Mouse (Mus musculus) limb, embryonic 14.5 days (tissue): ENCODE measurements around the gene Tnfsf10. TPM values are rescaled to one million over a fixed set of nuclear protein-coding genes. Genes with fewer than 3 reads are reported as not detected.

Source experiments
- ATAC-seq: fragments of 200-750 bp; cut with Nextera tagmentation; 2 replicates; pipeline ENCODE4 v1.8.0; 2017; ENCODE audit warnings: low read depth, moderate number of reproducible peaks, moderate TSS enrichment; ENCODE audit not compliant: low FRiP score
- DNase-seq: peaks from one replicate; pipeline ENCODE4 v3.0.0-alpha.2; 2015; ENCODE audit warnings: low spot score
- H3K27ac ChIP-seq: fragments of 300-500 bp; sonication (generic); replicated peaks from 2 replicates; pipeline ENCODE4 v1.5.1; 2014; ENCODE audit warnings: low read depth, mild to moderate bottlenecking, low read length, moderate library complexity, mixed read lengths
- H3K27me3 ChIP-seq: fragments of 300-500 bp; sonication (generic); 2 replicates; pipeline ENCODE4 v1.6.1; 2014; ENCODE audit warnings: low read length, mixed read lengths; ENCODE audit not compliant: control insufficient read depth, insufficient read depth
- H3K36me3 ChIP-seq: fragments of 300-500 bp; sonication (generic); 2 replicates; pipeline ENCODE4 v1.6.1; 2014; ENCODE audit warnings: mild to moderate bottlenecking, low read length, moderate library complexity, mixed read lengths; ENCODE audit not compliant: control insufficient read depth, insufficient read depth
- H3K4me1 ChIP-seq: fragments of 300-500 bp; sonication (generic); 2 replicates; pipeline ENCODE4 v1.6.1; 2014; ENCODE audit warnings: antibody characterized with exemption, low read length, mixed read lengths; ENCODE audit not compliant: control insufficient read depth, insufficient read depth
- H3K4me2 ChIP-seq: fragments of 300-500 bp; sonication (generic); replicated peaks from 2 replicates; pipeline ENCODE4 v1.6.1; 2014; ENCODE audit warnings: low read depth, mild to moderate bottlenecking, low read length, moderate library complexity; ENCODE audit not compliant: severe bottlenecking
- H3K4me3 ChIP-seq: fragments of 300-500 bp; sonication (generic); replicated peaks from 2 replicates; pipeline ENCODE4 v1.5.1; 2014; ENCODE audit warnings: low read length
- H3K9ac ChIP-seq: fragments of 300-500 bp; sonication (generic); 2 replicates; pipeline ENCODE4 v1.6.1; 2014; ENCODE audit warnings: mild to moderate bottlenecking, low read depth, low read length, moderate library complexity; ENCODE audit not compliant: severe bottlenecking
- H3K9me3 ChIP-seq: fragments of 300-500 bp; sonication (generic); 2 replicates; pipeline ENCODE4 v1.6.1; 2016; ENCODE audit warnings: low read length; ENCODE audit not compliant: control insufficient read depth
- POLR2A ChIP-seq: fragments of 200-500 bp; IDR thresholded peaks from 2 replicates; pipeline ENCODE4 v1.8.0; 2012; ENCODE audit warnings: inconsistent platforms, mild to moderate bottlenecking, moderate library complexity, borderline replicate concordance; ENCODE audit not compliant: insufficient read depth, insufficient read length; ENCODE audit errors: extremely low read depth
- WGBS: fragments of 180-500 bp; shearing (Covaris S2); extraction: QIAGEN DNeasy Blood & Tissue Kit; methylation state at CpG from one replicate; pipeline ENCODE4 v1.1.7; 2014; 5-methylcytosine and 5-hydroxymethylcytosine counted together
- polyA plus RNA-seq, 2 experiments: library from polyadenylated mRNA; depleted of rRNA in 1 of 2; stranded (reverse) in 1 of 2; unstranded in 1 of 2; fragments of >200 nt; fragmentation: Nextera tagmentation in 1 of 2; extraction: Ambion mirVana in 1 of 2; gene quantifications; 2 replicates each; pipeline versions ENCODE4 v1.2.1 to v1.2.3; 2012 to 2014

Tnfsf10 gene
- polyA plus RNA-seq, 2 experiments = 0.14 to 0.17 TPM

DNA sequence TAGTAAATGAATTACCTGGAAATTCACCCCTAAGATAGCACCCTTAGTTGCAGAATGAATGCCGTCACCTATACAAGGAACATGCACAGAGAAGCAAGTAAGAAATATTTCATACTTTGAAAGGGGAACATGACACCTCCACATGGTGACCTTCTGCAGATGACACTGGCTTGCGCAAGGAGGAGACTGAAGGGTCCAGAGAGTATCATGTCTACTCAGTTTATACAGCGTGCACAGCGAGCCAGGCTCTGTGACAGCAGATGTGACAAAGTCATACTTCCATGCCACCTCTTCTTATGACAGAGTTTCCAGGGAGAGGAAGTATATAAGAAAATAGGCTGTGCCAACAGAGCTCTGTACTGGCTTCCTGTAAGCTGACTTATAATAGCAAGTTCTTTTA lies 5.4 kb upstream of the Tnfsf10 start:
- ATAC-seq (no peak), DNase-seq (no peak)
- Histone ChIP-seq H3K4me1 (peaks cover under 1% of the 10 kb centered on the region; the same call in 1 of the 2 replicates), H3K4me2 (no peak overlapping the region), H3K9ac (no peak overlapping the region), H3K27ac (no peak overlapping the region), H3K27me3 (no peaks in the 10 kb centered on the region), H3K9me3 (no peaks in the 10 kb centered on the region), H3K36me3 (no peaks in the 10 kb centered on the region), H3K4me3 (no peak overlapping the region)
- TF ChIP-seq POLR2A = no peak
- 91% methylated on average over 4 of the region's 4 CpGs for WGBS

DNA sequence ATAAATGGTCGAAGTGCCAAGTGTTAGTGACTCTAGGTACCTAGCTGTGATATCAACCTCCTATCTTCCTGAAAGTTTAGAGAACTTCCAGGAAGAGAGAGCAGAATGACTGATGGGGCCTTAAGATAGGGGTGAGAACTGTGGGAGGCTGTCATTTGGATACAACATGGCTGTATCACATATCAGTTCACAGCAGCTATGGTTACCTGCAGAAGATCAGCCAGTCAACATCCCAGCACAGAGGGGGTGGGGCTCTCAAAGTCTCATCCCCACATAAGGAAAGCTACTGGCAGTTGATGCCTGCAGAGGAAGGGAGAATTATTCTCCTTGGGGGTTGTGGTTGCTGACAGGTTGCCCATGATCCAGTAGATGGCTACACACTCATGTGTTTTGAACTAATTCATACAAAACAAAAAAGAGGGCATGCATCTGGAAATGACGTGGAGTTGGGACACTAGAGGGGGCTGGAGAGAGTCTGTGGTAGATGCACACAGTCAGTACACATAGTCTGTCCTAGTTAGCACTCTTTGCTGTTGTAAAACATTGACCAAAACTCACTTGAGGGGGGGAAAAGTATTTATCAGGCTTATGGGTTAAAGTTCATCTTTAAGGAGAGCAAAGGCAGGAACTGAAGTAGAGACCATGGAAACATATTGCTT lies 2.2 kb upstream of the Tnfsf10 start:
- Histone ChIP-seq H3K36me3 (no peaks in the 10 kb centered on the region), H3K9ac (no peak overlapping the region), H3K4me2 (no peak overlapping the region), H3K4me1 (peaks cover 10% of the 10 kb centered on the region; the same call in 1 of the 2 replicates), H3K27ac (no peak overlapping the region), H3K9me3 (no peaks in the 10 kb centered on the region), H3K27me3 (no peaks in the 10 kb centered on the region), H3K4me3 (no peak overlapping the region)
- TF ChIP-seq POLR2A = no peak
- ATAC-seq = no peak
- 65% methylated on average over 2 of the region's 2 CpGs for WGBS
- DNase-seq = no peak

DNA sequence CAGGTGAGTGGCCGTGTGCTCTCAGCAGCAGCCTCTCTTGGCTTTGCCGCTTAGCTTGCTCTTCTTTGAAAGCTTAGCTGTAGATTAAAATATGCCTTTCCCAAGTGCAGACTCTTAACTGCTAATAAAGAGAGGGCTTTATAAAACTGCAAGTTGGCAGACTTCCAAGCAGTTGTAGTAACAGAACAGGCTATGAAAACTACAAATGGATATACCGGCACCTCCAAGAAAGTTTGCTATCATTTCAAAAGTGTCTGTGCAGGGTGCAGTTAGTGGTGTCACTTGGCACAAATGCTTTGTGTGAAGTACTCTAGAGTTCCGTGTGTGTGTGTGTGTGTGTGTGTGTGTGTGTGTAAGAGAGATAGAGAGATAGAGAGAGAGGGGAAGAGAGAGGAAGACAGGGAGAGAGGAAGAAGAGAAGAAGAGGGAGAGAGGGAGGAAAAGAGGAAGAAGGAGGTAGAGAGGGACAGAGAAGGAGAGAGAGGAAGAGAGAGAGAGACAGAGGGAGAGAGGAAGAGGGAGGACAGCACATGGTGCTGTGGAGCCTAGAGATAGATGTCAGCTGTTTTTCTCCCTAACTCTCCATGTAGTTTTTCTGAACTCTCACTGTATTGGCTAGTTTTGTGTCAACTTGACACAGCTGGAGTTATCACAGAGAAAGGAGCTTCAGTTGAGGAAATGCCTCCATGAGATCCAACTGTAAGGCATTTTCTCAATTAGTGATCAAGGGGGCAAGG lies 628 bp downstream of the Tnfsf10 start:
- TF ChIP-seq POLR2A = no peak
- Histone ChIP-seq H3K9me3 (no peaks in the 10 kb centered on the region), H3K4me3 (no peak overlapping the region), H3K9ac (no peak overlapping the region), H3K27me3 (no peaks in the 10 kb centered on the region), H3K27ac (no peak overlapping the region), H3K36me3 (no peaks in the 10 kb centered on the region), H3K4me1 (peaks cover 10% of the 10 kb centered on the region; the same call in 1 of the 2 replicates), H3K4me2 (peak overlapping the region; percentile 17; the same call in 1 of the 2 replicates)
- WGBS = 27% methylated on average over 4 of the region's 4 CpGs
- ATAC-seq (no peak), DNase-seq (peak; percentile 75)

DNA sequence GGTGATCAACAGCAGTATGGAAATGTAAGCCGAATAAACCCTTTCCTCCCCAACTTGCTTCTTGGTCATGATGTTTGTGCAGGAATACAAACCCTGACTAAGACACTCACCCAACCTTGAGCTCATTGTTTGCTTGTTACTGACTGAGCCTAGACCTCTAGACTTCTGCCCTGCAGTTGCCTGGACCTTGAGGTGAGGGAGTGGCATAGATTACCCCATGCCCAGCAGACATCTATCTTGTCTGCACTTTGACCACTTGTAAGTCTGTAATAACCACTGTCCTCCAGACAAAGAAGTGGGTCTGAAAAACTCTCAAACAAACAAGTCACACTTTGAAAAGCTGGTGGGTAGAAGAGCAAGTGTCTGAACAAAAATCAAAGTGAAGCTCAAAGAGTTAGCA lies 2.8 kb downstream of the Tnfsf10 start:
- no peak for DNase-seq
- Histone ChIP-seq H3K9ac (no peak overlapping the region), H3K4me1 (peaks cover 14% of the 10 kb centered on the region; the same call in 1 of the 2 replicates), H3K4me3 (no peak overlapping the region), H3K27ac (no peak overlapping the region), H3K27me3 (no peaks in the 10 kb centered on the region), H3K36me3 (no peaks in the 10 kb centered on the region), H3K9me3 (no peaks in the 10 kb centered on the region), H3K4me2 (no peak overlapping the region)
- WGBS = 83% methylated on average over 1 of the region's 1 CpGs
- no peak for TF ChIP-seq POLR2A
- ATAC-seq = no peak

DNA sequence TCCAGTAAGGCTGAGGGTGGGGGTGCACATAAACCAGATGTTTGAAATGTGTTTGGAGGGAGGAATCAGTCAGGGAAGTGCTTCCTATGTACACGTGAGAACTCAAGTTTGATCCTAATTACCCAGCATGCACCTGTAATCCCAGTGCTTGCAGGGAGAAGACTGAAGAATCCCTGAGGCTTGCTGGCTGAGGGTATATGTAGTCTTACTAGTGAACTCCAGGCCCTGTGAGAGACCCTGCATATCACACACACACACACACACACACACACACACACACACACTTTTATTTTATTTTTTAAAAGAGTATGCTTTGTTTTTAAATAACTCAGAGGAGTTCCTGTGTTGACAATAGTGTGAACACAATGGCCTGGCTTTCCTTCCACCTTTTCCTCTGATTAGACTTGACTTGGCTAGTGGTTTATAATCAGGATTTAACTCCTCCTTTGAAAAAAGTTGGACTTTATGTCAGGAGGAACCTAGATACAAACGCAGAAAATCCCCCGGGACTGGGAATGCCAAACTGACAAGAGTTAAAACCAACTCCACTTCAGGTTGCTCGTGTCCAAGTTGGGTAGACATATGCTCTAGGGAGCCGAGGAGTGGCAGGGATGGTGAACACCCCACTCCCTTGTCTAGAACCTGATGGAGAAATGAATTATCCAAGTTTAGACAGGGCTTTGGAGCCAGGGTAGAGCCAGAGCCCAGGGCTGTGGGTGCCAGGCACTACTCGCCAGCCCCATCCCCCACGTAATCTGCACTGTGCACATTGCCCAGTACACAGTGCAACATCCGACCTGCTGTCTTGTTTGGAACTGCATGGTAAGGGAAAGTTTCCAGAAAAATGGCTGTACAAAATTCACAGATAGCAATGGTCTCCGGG lies 4.0 kb downstream of the Tnfsf10 start:
- DNase-seq (no peak), ATAC-seq (no peak)
- TF ChIP-seq POLR2A = no peak
- Histone ChIP-seq H3K4me3 (no peak overlapping the region), H3K9me3 (no peaks in the 10 kb centered on the region), H3K4me2 (no peak overlapping the region), H3K36me3 (no peaks in the 10 kb centered on the region), H3K27me3 (no peaks in the 10 kb centered on the region), H3K9ac (no peak overlapping the region), H3K27ac (no peak overlapping the region), H3K4me1 (peaks cover 14% of the 10 kb centered on the region; the same call in 1 of the 2 replicates)
- 77% methylated on average over 9 of the region's 9 CpGs for WGBS
